ENCODE assay signal across 26 mouse cellular contexts in genomic region chr13:101699742-101700141, GRCm38 (mm10).
A peak's percentile ranks its signal among the peaks of the same experiment; 100 is the strongest.
DNase-seq lines count a peak whose midpoint lies in the region; ATAC-seq and TF ChIP-seq lines count a peak whose summit lies in the region.
"Had no signal": no experiment of that assay in that cellular context is flagged by ENCODE, and none has a peak within 500 bp of the region (broad histone marks: within the 10 kb centered on the region; RNA-seq: fewer than 3 reads in every experiment).

No protein-coding gene starts in this region.

- 0 out of 2 replicates have a peak, but pooled peaks have one; percentile 7 for ATAC-seq in forebrain, postnatal 0 days
- ATAC-seq in forebrain, embryonic 11.5 days (replicated peaks; ENCODE audit: low FRiP score), result no peak
- ATAC-seq in stomach, embryonic 16.5 days (ENCODE audit: insufficient read depth, low FRiP score), result no peak
- ATAC-seq: forebrain, embryonic 14.5 days; inflammation-experienced regulatory T-cells, adult 6 months; lung, postnatal 0 days had no signal

- TF ChIP-seq CTCF in forebrain, postnatal 0 days (IDR thresholded peaks at IDR 0.05; ENCODE audit: low read depth), result no peak
- no peak for TF ChIP-seq CTCF in layer of hippocampus, adult 2 months (conservative IDR thresholded peaks at IDR 0.05)

- H3K9me3 ChIP-seq in forebrain, postnatal 0 days (ENCODE audit: low read length), result no peaks in the 10 kb centered on the region
- H3K9me3 ChIP-seq in forebrain, embryonic 11.5 days (ENCODE audit: control insufficient read depth, low read length), result no peaks in the 10 kb centered on the region
- no peaks in the 10 kb centered on the region for H3K9me3 ChIP-seq in stomach, embryonic 16.5 days (replicated peaks; ENCODE audit: control insufficient read depth, low read length)
- H3K9me3 ChIP-seq: G1E; hindbrain, embryonic 12.5 days; limb, embryonic 10.5 days; limb, embryonic 15.5 days; liver, embryonic 13.5 days had no signal

- peaks cover 4% of the 10 kb centered on the region for H3K4me1 ChIP-seq in forebrain, postnatal 0 days (ENCODE audit: insufficient read depth)
- H3K4me1 ChIP-seq in forebrain, embryonic 11.5 days (replicated peaks; ENCODE audit: control insufficient read depth, insufficient read depth, low read length), result peaks cover 3% of the 10 kb centered on the region; the same call in 1 of the 2 replicates
- H3K4me1 ChIP-seq in stomach, embryonic 16.5 days (ENCODE audit: control insufficient read depth, insufficient read depth, low read length), result peaks cover 35% of the 10 kb centered on the region

- 64% methylated on average over 5 of the region's 5 CpGs for WGBS in forebrain, postnatal 0 days
- 79% methylated on average over 5 of the region's 5 CpGs for WGBS in forebrain, embryonic 11.5 days
- WGBS in stomach, embryonic 16.5 days, result 76% methylated on average over 5 of the region's 5 CpGs

- H3K9ac ChIP-seq in forebrain, postnatal 0 days, result no peak overlapping the region
- H3K9ac ChIP-seq in forebrain, embryonic 11.5 days (ENCODE audit: low read length), result no peak overlapping the region
- H3K9ac ChIP-seq in stomach, embryonic 16.5 days (ENCODE audit: low read length), result no peak overlapping the region
- H3K9ac ChIP-seq: hindbrain, embryonic 12.5 days; limb, embryonic 15.5 days; liver, embryonic 13.5 days had no signal

- no peaks in the 10 kb centered on the region for H3K27me3 ChIP-seq in forebrain, postnatal 0 days (ENCODE audit: insufficient read depth, low read length)
- H3K27me3 ChIP-seq in forebrain, embryonic 11.5 days (ENCODE audit: control insufficient read depth, insufficient read depth, low read length), result no peaks in the 10 kb centered on the region
- H3K27me3 ChIP-seq in stomach, embryonic 16.5 days (ENCODE audit: control insufficient read depth, insufficient read depth, low read length), result no peaks in the 10 kb centered on the region
- H3K27me3 ChIP-seq: hindbrain, embryonic 12.5 days; limb, embryonic 15.5 days; liver, embryonic 13.5 days had no signal

- no peak for DNase-seq in forebrain, postnatal 0 days
- DNase-seq in forebrain, embryonic 11.5 days (ENCODE audit: low spot score), result no peak
- DNase-seq in layer of hippocampus, adult 2 months (ENCODE audit: low spot score in 2 of 2), result no peak
- DNase-seq in layer of hippocampus, postnatal 36 days, result no peak
- peak; percentile 42 for DNase-seq in brain, adult 2 months (ENCODE audit: low read depth, low spot score)
- DNase-seq in retina, postnatal 1 day, result no peak
- DNase-seq: adrenal gland, postnatal 10 days; cerebellum, adult 11-12 months; cerebellum, postnatal 25 days; gastrocnemius, postnatal 25 days; heart, adult 18-20 months; kidney, adult 11 months; kidney, postnatal 25 days; liver, embryonic 13.5 days; lung, adult 18-20 months; right cerebral cortex, postnatal 14 days; thymus, postnatal 14 days had no signal

- H3K4me3 ChIP-seq in forebrain, postnatal 0 days (ENCODE audit: low read depth, low read length), result no peak overlapping the region
- H3K4me3 ChIP-seq in forebrain, embryonic 11.5 days (ENCODE audit: low read depth, low read length), result no peak overlapping the region
- H3K4me3 ChIP-seq in layer of hippocampus, adult 2 months, result no peak overlapping the region
- no peak overlapping the region for H3K4me3 ChIP-seq in stomach, embryonic 16.5 days (replicated peaks; ENCODE audit: low read length)
- H3K4me3 ChIP-seq: hindbrain, embryonic 12.5 days; limb, embryonic 10.5 days; limb, embryonic 15.5 days; liver, embryonic 13.5 days had no signal

- no peak overlapping the region for H3K27ac ChIP-seq in forebrain, postnatal 0 days (ENCODE audit: low read depth, low read length)
- H3K27ac ChIP-seq in forebrain, embryonic 11.5 days (ENCODE audit: low read depth, low read length), result no peak overlapping the region
- H3K27ac ChIP-seq in layer of hippocampus, adult 2 months, result peak overlapping the region; percentile 18; the same call in 1 of the 2 replicates
- H3K27ac ChIP-seq in stomach, embryonic 16.5 days (ENCODE audit: low read length), result peak overlapping the region; percentile 3; the same call in 1 of the 2 replicates
- H3K27ac ChIP-seq: hindbrain, embryonic 12.5 days; limb, embryonic 10.5 days; limb, embryonic 15.5 days; liver, embryonic 13.5 days had no signal

- no peak overlapping the region for H3K4me2 ChIP-seq in forebrain, postnatal 0 days (ENCODE audit: low read depth)
- no peak overlapping the region for H3K4me2 ChIP-seq in forebrain, embryonic 11.5 days (ENCODE audit: low read depth, low read length, severe bottlenecking)
- no peak overlapping the region for H3K4me2 ChIP-seq in stomach, embryonic 16.5 days (ENCODE audit: low read depth, low read length)
- H3K4me2 ChIP-seq: heart, embryonic 11.5 days; hindbrain, embryonic 12.5 days; limb, embryonic 15.5 days; liver, embryonic 13.5 days had no signal

- H3K36me3 ChIP-seq in forebrain, postnatal 0 days (ENCODE audit: insufficient read depth), result peaks cover 24% of the 10 kb centered on the region
- no peaks in the 10 kb centered on the region for H3K36me3 ChIP-seq in forebrain, embryonic 11.5 days (ENCODE audit: control insufficient read depth, insufficient read depth, low read length)
- H3K36me3 ChIP-seq in stomach, embryonic 16.5 days (ENCODE audit: control insufficient read depth, insufficient read depth, low read length), result peaks cover 14% of the 10 kb centered on the region

Comparison
In these comparisons a context has a peak if more than half of its experiments do, and no peak if none do; other contexts are left out.
1. H3K27ac ChIP-seq: peak in layer of hippocampus, adult 2 months (single experiment) and stomach, embryonic 16.5 days (single experiment); none in forebrain, postnatal 0 days (single experiment) and forebrain, embryonic 11.5 days (single experiment).